Mouse (Mus musculus) heart, adult 11 months (tissue): Measurements from ENCODE around the gene Tmem158.

Source experiments
- DNase-seq: peaks from one replicate; pipeline ENCODE4 v3.0.0; 2022

Gene Tmem158

DNA sequence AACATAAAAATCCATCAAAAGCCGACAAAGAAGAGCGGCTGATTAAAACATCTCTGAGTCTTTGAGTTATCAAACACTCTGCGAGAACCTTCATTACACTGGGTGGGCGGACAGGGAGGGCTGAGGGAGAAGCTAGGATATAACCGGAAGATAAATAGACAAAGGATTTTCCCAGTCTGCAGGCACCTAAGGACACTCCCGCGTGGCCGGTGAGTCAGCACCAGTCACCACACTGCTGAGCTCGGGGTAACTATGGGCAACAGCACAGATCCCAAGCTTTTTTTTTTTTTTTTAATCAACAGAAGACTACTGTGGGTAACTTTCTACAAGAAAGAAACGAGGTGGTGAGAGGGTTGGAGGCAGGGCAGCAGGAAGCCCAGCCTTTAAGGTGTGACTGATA lies 16.6 kb downstream of the Tmem158 start:
- peak; percentile 35 for DNase-seq

GRCm38 (mm10) chr9:123241191-123241590 lies 19.4 kb downstream of the Tmem158 start:
- peak; percentile 7 for DNase-seq

DNA sequence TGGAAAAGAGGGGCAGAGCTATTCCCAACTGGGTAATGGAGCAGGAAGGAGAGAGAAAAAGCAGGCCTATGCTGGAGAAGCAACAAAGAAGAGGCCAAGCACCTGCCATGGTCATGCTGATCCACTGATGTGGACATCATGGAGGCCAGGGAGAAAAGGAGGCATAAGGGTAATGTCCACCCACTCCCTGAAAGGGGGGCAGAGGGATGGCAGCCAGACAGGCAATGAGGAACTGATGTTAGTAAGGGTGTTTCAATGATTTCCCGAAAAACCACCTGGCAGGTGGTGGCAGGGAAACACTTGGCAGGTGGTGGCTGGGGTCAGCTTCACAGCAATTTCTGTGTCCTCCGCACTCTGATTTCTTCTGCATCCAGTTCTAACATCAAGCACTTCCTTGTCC lies 19.8 kb downstream of the Tmem158 start:
- DNase-seq: peak; percentile 71

DNA sequence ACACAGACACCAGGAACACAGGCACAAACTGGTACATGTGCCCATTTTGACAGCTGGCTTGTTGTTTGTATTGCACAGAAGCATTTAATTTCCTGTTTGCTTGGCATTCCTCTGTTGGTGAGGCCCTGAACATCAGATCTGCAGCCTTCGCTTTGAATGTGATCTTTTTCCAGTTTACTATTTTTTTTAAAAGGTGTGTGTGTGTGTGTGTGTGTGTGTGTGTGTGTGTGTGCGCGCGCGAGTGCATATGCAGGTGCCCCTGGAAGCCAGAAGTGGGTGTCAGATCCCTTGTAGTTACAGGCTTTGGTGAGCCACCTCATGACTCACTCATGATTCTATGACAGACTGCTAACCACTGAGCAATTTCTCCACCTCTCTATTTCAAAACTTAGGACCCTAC lies 20.3 kb downstream of the Tmem158 start:
- DNase-seq: peak; percentile 34

GRCm38 (mm10) chr9:123239651-123240050 lies 20.9 kb downstream of the Tmem158 start:
- DNase-seq: peak; percentile 61

DNA sequence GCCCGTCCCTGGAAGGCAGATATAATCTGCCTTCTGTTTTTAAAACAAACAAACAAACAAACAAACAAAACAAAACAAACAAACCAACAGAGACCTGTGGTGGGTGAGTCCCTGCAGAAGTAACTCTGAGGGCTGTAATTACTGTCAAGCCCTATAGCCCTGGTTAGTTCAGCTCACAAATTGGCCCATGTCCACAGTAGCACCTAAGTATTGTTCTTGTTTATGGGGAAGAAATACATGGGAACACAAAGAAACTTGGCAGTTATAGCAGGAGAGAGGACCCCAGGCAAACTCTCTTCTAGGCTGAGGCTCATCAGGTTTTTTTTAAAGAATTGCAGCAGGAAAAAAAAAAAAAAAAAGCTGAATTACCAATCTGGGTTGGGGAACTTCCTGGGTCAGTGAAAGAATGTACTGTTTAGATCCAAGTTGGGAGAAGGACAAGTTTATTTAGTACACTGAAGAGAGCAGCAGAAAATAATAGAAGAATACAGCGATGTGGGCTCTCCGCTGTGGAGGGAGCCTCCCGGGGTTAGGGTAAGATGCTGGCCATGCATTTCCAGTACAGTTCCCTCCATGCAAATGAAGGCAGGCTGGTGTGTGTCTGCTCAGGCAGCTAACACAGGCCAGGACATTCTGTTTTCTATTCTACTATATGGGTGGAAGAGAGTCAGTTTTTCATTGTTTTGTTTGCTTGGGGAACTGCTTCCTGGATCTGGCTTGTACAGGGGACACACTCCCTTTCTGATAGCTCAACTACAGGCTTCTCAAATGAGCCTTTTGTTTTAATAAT lies 22.1 kb downstream of the Tmem158 start:
- DNase-seq: peak; percentile 82

DNA sequence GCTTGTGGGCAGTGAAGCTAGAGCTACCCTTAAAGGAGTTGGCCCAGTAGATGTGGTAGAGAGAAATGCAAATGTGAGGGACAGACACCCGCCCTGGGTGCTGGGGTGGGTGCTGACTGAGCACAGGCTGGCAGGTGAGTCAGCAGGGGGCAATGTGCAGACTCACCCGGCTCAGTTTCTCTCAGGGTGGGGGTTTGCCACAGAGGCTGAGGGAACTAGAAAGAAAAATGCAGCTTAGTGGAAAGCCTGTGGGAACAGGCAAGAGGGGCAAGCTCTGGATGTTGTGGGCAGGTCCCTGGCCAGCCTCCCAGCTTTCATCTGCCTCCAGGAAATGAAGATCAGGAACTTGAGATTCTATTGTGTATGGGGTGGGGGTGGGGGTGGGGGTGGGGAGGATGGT lies 22.8 kb downstream of the Tmem158 start:
- DNase-seq: peak; percentile 98

DNA sequence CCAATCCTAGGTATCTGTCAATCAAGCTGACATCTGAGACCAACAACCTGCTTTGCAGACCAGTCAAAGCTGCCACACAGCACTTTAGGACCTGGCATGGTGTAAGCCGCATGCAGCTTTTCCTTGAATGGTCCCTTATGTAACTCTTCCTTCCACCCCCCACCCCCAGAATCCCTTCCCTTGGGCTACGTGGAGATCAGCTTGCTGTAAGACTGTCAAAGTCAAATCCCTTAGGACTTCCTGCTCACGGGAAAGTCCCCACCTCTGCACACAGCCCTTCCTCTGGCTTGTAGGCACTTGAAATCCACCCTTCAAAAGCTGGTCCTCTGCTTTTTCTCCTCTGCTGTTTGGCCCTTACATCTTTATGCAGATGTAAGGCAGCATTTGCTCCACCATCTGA lies 24.9 kb downstream of the Tmem158 start:
- DNase-seq: peak; percentile 94

- DNase-seq: peak; percentile 66
These were observed 30.7 kb downstream of the Tmem158 start for GRCm38 (mm10) chr9:123229826-123230225.

DNA sequence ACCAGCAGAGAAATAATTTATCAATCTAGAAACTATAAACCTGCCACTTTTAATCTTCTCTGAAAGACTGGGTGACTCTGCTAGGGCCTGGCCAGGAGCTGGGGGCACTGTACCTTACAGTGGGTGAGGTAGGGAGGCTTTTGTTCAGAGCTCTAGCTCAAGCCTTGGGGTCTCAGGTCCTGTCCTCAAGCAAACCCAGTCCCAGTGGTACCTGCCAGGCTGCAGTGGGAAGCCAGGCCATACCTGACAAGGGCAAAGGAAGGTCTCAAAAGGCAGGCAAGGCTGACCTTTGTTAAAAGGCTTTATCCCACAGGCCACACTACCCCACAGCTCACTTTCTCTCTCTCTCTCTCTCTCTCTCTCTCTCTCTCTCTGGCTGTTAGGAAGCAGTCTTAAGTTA lies 31.9 kb downstream of the Tmem158 start:
- peak; percentile 79 for DNase-seq

- DNase-seq: peak; percentile 71
These were observed 33.3 kb downstream of the Tmem158 start for GRCm38 (mm10) chr9:123227106-123227750.

DNA sequence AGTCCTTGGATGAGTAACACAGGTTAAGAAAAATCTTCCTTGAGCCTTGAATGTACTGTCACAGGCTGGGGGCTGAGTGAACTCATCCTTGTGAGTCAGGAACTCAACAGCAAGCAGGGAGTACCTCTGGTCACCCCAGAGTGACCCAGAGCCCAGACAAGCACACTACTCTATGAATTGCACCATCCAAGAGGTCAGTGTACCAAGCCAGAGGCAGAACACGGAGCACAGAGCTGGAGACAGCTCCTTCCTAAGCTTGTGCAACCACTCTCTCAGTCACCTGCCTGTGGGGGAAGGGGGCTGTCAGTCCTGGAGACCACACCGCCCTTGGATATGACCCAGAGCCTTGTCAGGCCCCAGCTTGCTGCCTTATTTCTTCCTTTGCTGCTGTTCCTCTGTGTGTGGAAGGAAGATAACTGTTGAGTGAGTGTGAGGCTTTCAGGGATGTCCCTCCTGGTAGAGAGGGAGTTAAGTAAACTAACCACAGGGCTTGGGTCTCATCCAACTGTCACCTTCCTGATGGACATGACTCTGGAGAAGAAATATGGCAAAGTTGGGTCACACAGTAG lies 35.6 kb downstream of the Tmem158 start:
- peak; percentile 66 for DNase-seq

DNA sequence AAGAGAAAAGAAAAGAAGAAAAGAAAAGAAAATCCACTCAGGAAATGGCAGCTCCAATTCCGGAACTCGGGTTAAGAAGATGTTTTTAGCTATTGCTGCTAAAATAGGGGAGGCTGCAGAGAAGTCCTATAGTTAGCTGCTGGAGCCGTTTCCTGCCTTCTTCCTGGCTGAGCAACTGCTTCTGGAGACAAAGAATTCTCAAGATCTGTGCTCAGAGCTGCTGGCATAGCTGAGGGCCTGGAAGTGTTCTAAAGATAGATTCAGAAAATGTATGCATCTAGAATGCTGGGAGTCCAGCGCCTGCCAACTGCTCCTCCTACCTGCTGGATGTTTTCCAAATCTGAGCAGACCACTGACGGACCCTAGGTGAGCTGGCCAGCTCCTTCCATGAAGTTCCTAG lies 40.7 kb downstream of the Tmem158 start:
- DNase-seq: peak; percentile 49

GRCm38 (mm10) chr9:123215621-123216440 lies 44.7 kb downstream of the Tmem158 start, which contains the start of gene Cdcp1:
Cdcp1 (minus strand) TSS chr9:123216038.
- peak; percentile 83 for DNase-seq

- no peak for DNase-seq
These were observed 47.2 kb downstream of the Tmem158 start for GRCm38 (mm10) chr9:123213371-123213770.
